Mouse (Mus musculus) monocyte, adult 2 months (primary cell): ENCODE measurements around the gene Slc7a1.
"Not testable (repeated sequence)": the region's sequence is repeated elsewhere in the genome, so short reads cannot be mapped to it uniquely, and the experiment has no call there.

Experiments used
- DNase-seq, 2 experiments: peaks; one replicate each; pipeline ENCODE4 v3.0.0; 2022; ENCODE audit warnings: low spot score in 2 of 2, low read depth in 1 of 2

The Slc7a1 gene

GRCm38 (mm10) chr5:148331229-148331776 lies 68.4 kb downstream of the Slc7a1 start:
- DNase-seq, result no peak

- no peak for DNase-seq
These were observed 70.7 kb downstream of the Slc7a1 start for GRCm38 (mm10) chr5:148328982-148329381.

GRCm38 (mm10) chr5:148326295-148326694 lies 73.4 kb downstream of the Slc7a1 start:
- DNase-seq, result not testable (repeated sequence)

GRCm38 (mm10) chr5:148325317-148325885 lies 74.3 kb downstream of the Slc7a1 start:
- peak in 1 of 2 experiments; percentile 29 for DNase-seq

- no peak for DNase-seq
These were observed 84.8 kb downstream of the Slc7a1 start for GRCm38 (mm10) chr5:148314931-148315330.

- no peak for DNase-seq
These were observed 87.3 kb downstream of the Slc7a1 start for GRCm38 (mm10) chr5:148312443-148312842.

GRCm38 (mm10) chr5:148310790-148311189 lies 88.9 kb downstream of the Slc7a1 start:
- no peak for DNase-seq

GRCm38 (mm10) chr5:148304112-148304511 lies 95.6 kb downstream of the Slc7a1 start:
- DNase-seq, result no peak

- no peak for DNase-seq
These were observed 96.7 kb downstream of the Slc7a1 start for GRCm38 (mm10) chr5:148302968-148303367.

GRCm38 (mm10) chr5:148293346-148293745 lies 106.4 kb downstream of the Slc7a1 start:
- no peak for DNase-seq

- DNase-seq, result no peak
These were observed 106.8 kb downstream of the Slc7a1 start for GRCm38 (mm10) chr5:148292862-148293261.

- no peak for DNase-seq
These were observed 109.8 kb downstream of the Slc7a1 start for GRCm38 (mm10) chr5:148289951-148290350.

GRCm38 (mm10) chr5:148288804-148289203 lies 110.9 kb downstream of the Slc7a1 start:
- no peak for DNase-seq

- no peak for DNase-seq
These were observed 112.2 kb downstream of the Slc7a1 start for GRCm38 (mm10) chr5:148287529-148287928.

GRCm38 (mm10) chr5:148283584-148283983 lies 116.1 kb downstream of the Slc7a1 start:
- DNase-seq, result no peak

GRCm38 (mm10) chr5:148283177-148283576 lies 116.5 kb downstream of the Slc7a1 start:
- DNase-seq, result no peak

GRCm38 (mm10) chr5:148282631-148283030 lies 117.1 kb downstream of the Slc7a1 start:
- no peak for DNase-seq

- no peak for DNase-seq
These were observed 117.6 kb downstream of the Slc7a1 start for GRCm38 (mm10) chr5:148282093-148282492.

GRCm38 (mm10) chr5:148280321-148280720 lies 119.4 kb downstream of the Slc7a1 start:
- DNase-seq, result no peak

- no peak for DNase-seq
These were observed 121.5 kb downstream of the Slc7a1 start for GRCm38 (mm10) chr5:148278233-148278632.
